Mouse (Mus musculus) olfactory bulb, adult 2 months (tissue): ENCODE measurements around the gene Adat1. TPM values are rescaled to one million over a fixed set of nuclear protein-coding genes. Genes with fewer than 3 reads are reported as not detected.
A peak's percentile ranks its signal among the peaks of the same experiment; 100 is the strongest.

Experiments
- H3K27ac ChIP-seq: fragments of 200-500 bp; 2 replicates; pipeline ENCODE4 v1.5.1; 2012; ENCODE audit warnings: low read depth, low read length; ENCODE audit not compliant: insufficient read depth
- H3K4me1 ChIP-seq: fragments of 200-500 bp; 2 replicates; pipeline ENCODE4 v1.6.1; 2012; ENCODE audit warnings: low read length; ENCODE audit not compliant: control insufficient read depth, insufficient read depth
- H3K4me3 ChIP-seq: fragments of 200-500 bp; 2 replicates; pipeline ENCODE4 v1.5.1; 2012; ENCODE audit warnings: mild to moderate bottlenecking, low read depth, low read length, moderate library complexity; ENCODE audit not compliant: insufficient read depth
- CTCF ChIP-seq: fragments of 200-500 bp; IDR thresholded peaks from 2 replicates; pipeline ENCODE4 v1.5.1; 2012; ENCODE audit warnings: low read depth, mild to moderate bottlenecking, low read length, moderate library complexity; ENCODE audit not compliant: insufficient read depth
- POLR2A ChIP-seq: fragments of 200-500 bp; IDR thresholded peaks from 2 replicates; pipeline ENCODE4 v1.6.1; 2012; ENCODE audit warnings: mild to moderate bottlenecking, low read depth, low read length, moderate library complexity; ENCODE audit not compliant: insufficient read depth
- WGBS: fragments of 180-500 bp; shearing (Covaris S2); methylation state at CpG from one replicate; pipeline ENCODE4 v1.1.7; 2018; 5-methylcytosine and 5-hydroxymethylcytosine counted together
- polyA plus RNA-seq: library from polyadenylated mRNA; stranded (reverse); fragments of >200 nt; gene quantifications from 2 replicates; pipeline ENCODE4 v1.2.4, GENCODE M21; 2012; ENCODE audit warnings: low replicate concordance; ENCODE audit not compliant: missing spikeins, insufficient read depth, insufficient read length

The Adat1 gene
- polyA plus RNA-seq: 148 TPM in 1 of 2 replicates, not detected in the other

GRCm38 (mm10) chr8:111992013-111992702 lies at the start of gene Adat1:
TSS of gene Adat1 (minus strand) at chr8:111992302.
- 3% methylated on average over 33 of the region's 33 CpGs for WGBS
- Histone ChIP-seq H3K4me3 (peak within 1 kb of the TSS; percentile 97), H3K4me1 (no peaks in the 10 kb centered on the region), H3K27ac (no peak within 1 kb of the TSS)
- TF ChIP-seq CTCF: no peak
- peak; percentile 76 for TF ChIP-seq POLR2A

DNA sequence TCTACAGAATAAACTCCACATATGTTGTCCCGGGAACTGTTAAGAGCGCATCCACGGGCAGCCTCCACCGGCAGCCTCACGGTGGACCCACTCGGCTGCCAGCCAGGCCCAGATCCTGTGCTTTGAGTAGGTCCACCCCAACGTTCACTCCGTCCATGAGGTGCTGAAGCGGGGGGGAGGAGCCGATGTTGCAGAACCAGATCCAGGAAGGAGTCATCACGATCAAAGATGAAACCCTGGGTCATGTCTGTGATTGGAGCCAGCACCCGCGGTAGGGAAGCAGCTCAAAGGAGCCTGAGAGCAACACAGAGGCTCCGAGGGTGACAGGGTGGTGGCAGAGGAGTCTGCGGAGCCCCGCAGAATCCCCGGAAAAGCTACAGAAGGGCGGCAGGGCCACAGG lies 45.4 kb upstream of the Adat1 start:
- Histone ChIP-seq H3K27ac (no peak overlapping the region), H3K4me1 (no peaks in the 10 kb centered on the region), H3K4me3 (no peak overlapping the region)
- no peak for TF ChIP-seq CTCF
- no peak for TF ChIP-seq POLR2A
- WGBS: 88% methylated on average over 18 of the region's 18 CpGs

- WGBS: 28% methylated on average over 8 of the region's 8 CpGs
Measured at GRCm38 (mm10) chr8:112034603-112035002, 42.5 kb upstream of the Adat1 start.

DNA sequence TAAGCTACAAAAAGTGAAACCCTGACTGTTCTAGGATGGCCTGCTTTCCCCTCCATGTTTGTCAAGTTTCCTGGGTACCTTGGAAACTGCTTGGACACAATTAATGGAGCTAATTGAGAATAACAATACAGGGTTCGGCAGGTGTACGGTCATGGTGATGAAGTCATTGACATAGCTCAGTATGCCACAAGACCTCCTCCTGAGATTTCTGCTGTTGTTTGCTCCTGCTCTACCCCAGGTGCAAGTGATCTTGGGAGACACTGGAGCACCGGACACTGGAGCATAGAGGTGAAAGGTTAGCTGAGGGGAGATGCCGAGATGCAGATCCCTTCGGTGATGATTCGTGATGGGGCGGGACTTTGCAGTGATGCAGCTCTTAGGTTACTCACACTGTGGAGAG lies 41.0 kb upstream of the Adat1 start:
- Histone ChIP-seq H3K27ac (no peak overlapping the region), H3K4me3 (no peak overlapping the region), H3K4me1 (no peaks in the 10 kb centered on the region)
- WGBS: 63% methylated on average over 7 of the region's 7 CpGs
- TF ChIP-seq POLR2A: no peak
- no peak for TF ChIP-seq CTCF

More at GRCm38 (mm10) chr8:112034603-112035002, 42.5 kb upstream of the Adat1 start:
- TF ChIP-seq CTCF (no peak), POLR2A (no peak)
- Histone ChIP-seq H3K4me1 (no peaks in the 10 kb centered on the region), H3K27ac (no peak overlapping the region), H3K4me3 (no peak overlapping the region)

- no peak for TF ChIP-seq POLR2A
- no peak for TF ChIP-seq CTCF
- Histone ChIP-seq H3K4me3 (no peak overlapping the region), H3K4me1 (no peaks in the 10 kb centered on the region), H3K27ac (no peak overlapping the region)
- WGBS: 72% methylated on average over 6 of the region's 6 CpGs
Measured at GRCm38 (mm10) chr8:112030663-112031062, 38.6 kb upstream of the Adat1 start.

DNA sequence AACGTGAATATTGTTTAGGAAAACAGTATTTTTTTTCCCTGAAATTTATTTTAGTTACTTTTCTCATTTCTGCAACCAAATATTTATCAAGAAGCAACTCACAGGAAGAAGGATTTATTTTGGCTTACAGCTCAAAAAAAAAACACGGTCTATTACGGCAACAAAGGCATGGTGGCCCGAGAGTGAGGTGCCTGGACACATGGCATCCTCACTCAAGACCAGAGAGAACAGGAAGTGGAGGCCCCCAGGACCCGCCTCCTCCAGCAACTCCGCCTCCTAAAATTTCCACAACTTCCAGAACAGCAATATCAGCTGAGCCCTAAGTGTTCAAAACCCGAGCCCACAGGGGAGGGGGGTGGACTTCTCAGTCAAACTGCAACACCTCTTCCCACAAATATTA lies 37.4 kb upstream of the Adat1 start:
- H3K4me3 ChIP-seq: no peak overlapping the region
- TF ChIP-seq CTCF (no peak), POLR2A (no peak)
- no peak overlapping the region for H3K27ac ChIP-seq
- H3K4me1 ChIP-seq: no peaks in the 10 kb centered on the region
- WGBS: 90% methylated on average over 7 of the region's 7 CpGs

DNA sequence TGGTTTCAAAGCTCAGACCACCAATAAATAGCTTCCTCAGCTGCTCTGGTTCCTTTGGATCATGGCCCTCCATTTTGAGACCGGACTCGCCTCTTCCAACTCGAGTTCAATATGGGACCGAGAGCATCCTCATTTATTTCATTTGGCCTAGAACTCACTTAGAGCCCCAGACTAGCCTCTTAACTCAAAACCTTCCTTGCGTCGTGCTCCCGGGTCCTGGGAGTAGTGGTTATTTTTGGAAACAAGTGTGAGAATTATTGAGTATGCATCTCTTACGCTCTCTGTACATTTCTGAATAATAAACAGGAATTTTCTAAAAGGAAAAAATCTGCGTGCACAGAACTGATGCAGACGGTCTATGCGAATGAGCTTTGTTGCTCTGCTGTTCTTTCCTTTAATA lies 22.8 kb upstream of the Adat1 start, which contains the start of gene Gm6793:
Gene Gm6793, minus strand, starts transcription at position 101 of the 400 bp plus-strand sequence.
- TF ChIP-seq CTCF: no peak
- TF ChIP-seq POLR2A: no peak
- Histone ChIP-seq H3K4me3 (no peak within 1 kb of the TSS), H3K27ac (no peak within 1 kb of the TSS), H3K4me1 (peaks cover 5% of the 10 kb centered on the region)
- 88% methylated on average over 11 of the region's 11 CpGs for WGBS

DNA sequence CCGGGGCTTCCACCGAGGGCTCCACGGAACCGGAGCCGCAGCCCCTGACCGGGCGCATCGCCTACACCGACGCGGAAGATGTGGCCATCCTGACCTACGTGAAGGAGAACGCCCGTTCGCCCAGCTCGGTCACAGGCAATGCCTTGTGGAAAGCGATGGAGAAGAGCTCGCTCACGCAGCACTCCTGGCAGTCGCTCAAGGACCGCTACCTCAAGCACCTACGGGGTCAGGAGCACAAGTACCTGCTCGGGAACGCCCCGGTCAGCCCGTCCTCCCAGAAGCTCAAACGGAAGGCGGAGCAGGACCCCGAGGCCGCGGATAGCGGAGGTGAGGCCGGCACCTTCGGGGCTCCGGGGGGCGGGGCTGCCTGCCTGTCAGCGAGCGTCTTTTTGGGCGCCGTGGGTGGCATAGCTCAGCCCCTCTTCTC lies 19.7 kb upstream of the Adat1 start:
- Histone ChIP-seq H3K27ac (peak overlapping the region; percentile 54), H3K4me1 (peaks cover 5% of the 10 kb centered on the region), H3K4me3 (peak overlapping the region; percentile 73)
- WGBS: under 1% methylated on average over 40 of the region's 40 CpGs
- TF ChIP-seq CTCF (no peak), POLR2A (no peak)

- WGBS: under 1% methylated on average over 61 of the region's 61 CpGs
- Histone ChIP-seq H3K27ac (peak within 1 kb of the TSS; percentile 54), H3K4me1 (peaks cover 5% of the 10 kb centered on the region), H3K4me3 (peak within 1 kb of the TSS; percentile 73)
- TF ChIP-seq POLR2A (peak; percentile 98), CTCF (no peak)
Measured at GRCm38 (mm10) chr8:112010997-112011815, 19.1 kb upstream of the Adat1 start, which contains the start of the genes Kars and Terf2ip. TSS of gene Kars (minus strand) at chr8:112011323. TSS of gene Terf2ip (plus strand) at chr8:112011398.
